Mouse (Mus musculus) CD4-positive helper T cell, adult 2 months (primary cell): ENCODE measurements around the gene Gas7.

Source experiments
- DNase-seq: peaks from one replicate; pipeline ENCODE4 v3.0.0-alpha.2; 2012; ENCODE audit warnings: low read depth, missing footprints, low spot score

The Gas7 gene

GRCm38 (mm10) chr11:67694703-67695376, 239.6 kb downstream of the Gas7 start, which contains the start of gene Rcvrn:
TSS of gene Rcvrn (plus strand) at chr11:67695326.
- DNase-seq = no peak

- no peak for DNase-seq
Measured at GRCm38 (mm10) chr11:67712976-67713375, 257.7 kb downstream of the Gas7 start.

GRCm38 (mm10) chr11:67715382-67715781, 260.1 kb downstream of the Gas7 start:
- DNase-seq = no peak

- no peak for DNase-seq
Measured at GRCm38 (mm10) chr11:67721485-67721884, 266.2 kb downstream of the Gas7 start.

GRCm38 (mm10) chr11:67722399-67723156, 267.3 kb downstream of the Gas7 start:
- DNase-seq = no peak

- DNase-seq = no peak
Measured at GRCm38 (mm10) chr11:67723231-67724013, 268.2 kb downstream of the Gas7 start.

- DNase-seq = no peak
Measured at GRCm38 (mm10) chr11:67727095-67727494, 271.9 kb downstream of the Gas7 start.

- DNase-seq = no peak
Measured at GRCm38 (mm10) chr11:67728726-67729125, 273.5 kb downstream of the Gas7 start.

- no peak for DNase-seq
Measured at GRCm38 (mm10) chr11:67731056-67731455, 275.8 kb downstream of the Gas7 start.

- DNase-seq = no peak
Measured at GRCm38 (mm10) chr11:67733726-67734125, 278.5 kb downstream of the Gas7 start.

- no peak for DNase-seq
Measured at GRCm38 (mm10) chr11:67734597-67734996, 279.4 kb downstream of the Gas7 start.

GRCm38 (mm10) chr11:67738345-67738744, 283.1 kb downstream of the Gas7 start:
- DNase-seq = no peak
